Mouse (Mus musculus): ENCODE data around the gene Oas1h. TPM values are rescaled to one million over a fixed set of nuclear protein-coding genes. Genes with fewer than 3 reads are reported as not detected.
"Not testable (repeated sequence)": the region's sequence is repeated elsewhere in the genome, so short reads cannot be mapped to it uniquely, and the experiment has no call there.

Gene Oas1h
- polyA plus RNA-seq, 1 experiment from 2014 or later = not detected

GRCm38 (mm10) chr5:120891566-120892242 is 30.5 kb downstream of the Oas1h start:
- H3K9me3 ChIP-seq (ENCODE audit: control insufficient read depth, low read length); H3K27ac ChIP-seq (ENCODE audit: low read depth, low read length); H3K36me3 ChIP-seq (ENCODE audit: control insufficient read depth, insufficient read depth, low read length); ATAC-seq (ENCODE audit: low read depth); H3K4me3 ChIP-seq (ENCODE audit: low read depth, low read length); H3K27me3 ChIP-seq (ENCODE audit: control insufficient read depth, insufficient read depth, low read length); H3K4me1 ChIP-seq (ENCODE audit: control insufficient read depth, insufficient read depth, low read length); H3K4me2 ChIP-seq (ENCODE audit: low read depth, low read length); H3K9ac ChIP-seq (replicated peaks; ENCODE audit: low read depth, low read length): not testable (repeated sequence)
- WGBS = 86% methylated on average over 2 of the region's 2 CpGs

GRCm38 (mm10) chr5:120892243-120892660 is 31.0 kb downstream of the Oas1h start:
- H3K4me2 ChIP-seq (ENCODE audit: low read depth, low read length) = no peak overlapping the region
- WGBS = 64% methylated on average over 2 of the region's 2 CpGs
- H3K9ac ChIP-seq (replicated peaks; ENCODE audit: low read depth, low read length) = no peak overlapping the region

GRCm38 (mm10) chr5:120893866-120894265 is 32.6 kb downstream of the Oas1h start:
- not testable (repeated sequence) for ATAC-seq (ENCODE audit: low read depth); H3K9ac ChIP-seq (replicated peaks; ENCODE audit: low read depth, low read length); H3K36me3 ChIP-seq (ENCODE audit: control insufficient read depth, insufficient read depth, low read length); H3K4me2 ChIP-seq (ENCODE audit: low read depth, low read length); H3K4me1 ChIP-seq (ENCODE audit: control insufficient read depth, insufficient read depth, low read length); H3K27ac ChIP-seq (ENCODE audit: low read depth, low read length); H3K4me3 ChIP-seq (ENCODE audit: low read depth, low read length); H3K9me3 ChIP-seq (ENCODE audit: control insufficient read depth, low read length); H3K27me3 ChIP-seq (ENCODE audit: control insufficient read depth, insufficient read depth, low read length)
- 91% methylated on average over 4 of the region's 4 CpGs for WGBS

More at GRCm38 (mm10) chr5:120892243-120892660, 31.0 kb downstream of the Oas1h start:
- Histone ChIP-seq H3K9me3 (ENCODE audit: control insufficient read depth, low read length) (no peaks in the 10 kb centered on the region), H3K27ac (ENCODE audit: low read depth, low read length) (no peak overlapping the region), H3K27me3 (ENCODE audit: control insufficient read depth, insufficient read depth, low read length) (no peaks in the 10 kb centered on the region), H3K36me3 (ENCODE audit: control insufficient read depth, insufficient read depth, low read length) (no peaks in the 10 kb centered on the region), H3K4me1 (ENCODE audit: control insufficient read depth, insufficient read depth, low read length) (no peaks in the 10 kb centered on the region), H3K4me3 (ENCODE audit: low read depth, low read length) (no peak overlapping the region)
- no peak for ATAC-seq (ENCODE audit: low read depth)

GRCm38 (mm10) chr5:120894692-120895091 is 33.5 kb downstream of the Oas1h start:
- H3K27me3 ChIP-seq (ENCODE audit: control insufficient read depth, insufficient read depth, low read length); H3K9ac ChIP-seq (replicated peaks; ENCODE audit: low read depth, low read length); H3K27ac ChIP-seq (ENCODE audit: low read depth, low read length); H3K4me3 ChIP-seq (ENCODE audit: low read depth, low read length); ATAC-seq (ENCODE audit: low read depth); H3K36me3 ChIP-seq (ENCODE audit: control insufficient read depth, insufficient read depth, low read length); H3K4me2 ChIP-seq (ENCODE audit: low read depth, low read length); H3K9me3 ChIP-seq (ENCODE audit: control insufficient read depth, low read length); H3K4me1 ChIP-seq (ENCODE audit: control insufficient read depth, insufficient read depth, low read length): not testable (repeated sequence)
- 77% methylated on average over 2 of the region's 2 CpGs for WGBS

GRCm38 (mm10) chr5:120895231-120895900 is 34.1 kb downstream of the Oas1h start:
- no peak overlapping the region for H3K4me2 ChIP-seq (ENCODE audit: low read depth, low read length)
- no peaks in the 10 kb centered on the region for H3K27me3 ChIP-seq (ENCODE audit: control insufficient read depth, insufficient read depth, low read length)
- H3K9me3 ChIP-seq (ENCODE audit: control insufficient read depth, low read length) = no peaks in the 10 kb centered on the region
- 85% methylated on average over 11 of the region's 11 CpGs for WGBS
- H3K27ac ChIP-seq (ENCODE audit: low read depth, low read length) = no peak overlapping the region
- H3K9ac ChIP-seq (replicated peaks; ENCODE audit: low read depth, low read length) = no peak overlapping the region
- no peaks in the 10 kb centered on the region for H3K4me1 ChIP-seq (ENCODE audit: control insufficient read depth, insufficient read depth, low read length)
- no peak for ATAC-seq (ENCODE audit: low read depth)
- no peaks in the 10 kb centered on the region for H3K36me3 ChIP-seq (ENCODE audit: control insufficient read depth, insufficient read depth, low read length)
- no peak overlapping the region for H3K4me3 ChIP-seq (ENCODE audit: low read depth, low read length)

- Histone ChIP-seq H3K9ac (replicated peaks; ENCODE audit: low read depth, low read length) (no peak overlapping the region), H3K36me3 (ENCODE audit: control insufficient read depth, insufficient read depth, low read length) (no peaks in the 10 kb centered on the region), H3K4me1 (ENCODE audit: control insufficient read depth, insufficient read depth, low read length) (no peaks in the 10 kb centered on the region), H3K27ac (ENCODE audit: low read depth, low read length) (no peak overlapping the region), H3K4me3 (ENCODE audit: low read depth, low read length) (no peak overlapping the region), H3K27me3 (ENCODE audit: control insufficient read depth, insufficient read depth, low read length) (no peaks in the 10 kb centered on the region), H3K9me3 (ENCODE audit: control insufficient read depth, low read length) (no peaks in the 10 kb centered on the region), H3K4me2 (ENCODE audit: low read depth, low read length) (no peak overlapping the region)
- ATAC-seq (ENCODE audit: low read depth) = no peak
- WGBS = 85% methylated on average over 6 of the region's 6 CpGs
Measured at GRCm38 (mm10) chr5:120898307-120898706, 37.1 kb downstream of the Oas1h start.

- ATAC-seq (ENCODE audit: low read depth) = no peak
- Histone ChIP-seq H3K4me2 (ENCODE audit: low read depth, low read length) (no peak overlapping the region), H3K9me3 (ENCODE audit: control insufficient read depth, low read length) (no peaks in the 10 kb centered on the region), H3K4me3 (ENCODE audit: low read depth, low read length) (no peak overlapping the region), H3K27me3 (ENCODE audit: control insufficient read depth, insufficient read depth, low read length) (no peaks in the 10 kb centered on the region), H3K9ac (replicated peaks; ENCODE audit: low read depth, low read length) (no peak overlapping the region), H3K36me3 (ENCODE audit: control insufficient read depth, insufficient read depth, low read length) (no peaks in the 10 kb centered on the region), H3K27ac (ENCODE audit: low read depth, low read length) (no peak overlapping the region), H3K4me1 (ENCODE audit: control insufficient read depth, insufficient read depth, low read length) (no peaks in the 10 kb centered on the region)
Measured at GRCm38 (mm10) chr5:120898726-120899125, 37.5 kb downstream of the Oas1h start.

- Histone ChIP-seq H3K27ac (ENCODE audit: low read depth, low read length) (no peak overlapping the region), H3K4me1 (ENCODE audit: control insufficient read depth, insufficient read depth, low read length) (no peaks in the 10 kb centered on the region), H3K27me3 (ENCODE audit: control insufficient read depth, insufficient read depth, low read length) (no peaks in the 10 kb centered on the region), H3K9me3 (ENCODE audit: control insufficient read depth, low read length) (no peaks in the 10 kb centered on the region), H3K4me3 (ENCODE audit: low read depth, low read length) (no peak overlapping the region), H3K36me3 (ENCODE audit: control insufficient read depth, insufficient read depth, low read length) (no peaks in the 10 kb centered on the region), H3K9ac (replicated peaks; ENCODE audit: low read depth, low read length) (no peak overlapping the region), H3K4me2 (ENCODE audit: low read depth, low read length) (no peak overlapping the region)
- no peak for ATAC-seq (ENCODE audit: low read depth)
- 60% methylated on average over 1 of the region's 1 CpGs for WGBS
Measured at GRCm38 (mm10) chr5:120900666-120901065, 39.4 kb downstream of the Oas1h start.

GRCm38 (mm10) chr5:120902056-120902455 is 40.8 kb downstream of the Oas1h start:
- WGBS = 93% methylated on average over 5 of the region's 5 CpGs
- no peak for ATAC-seq (ENCODE audit: low read depth)

More at GRCm38 (mm10) chr5:120902056-120902455, 40.8 kb downstream of the Oas1h start:
- H3K4me2 ChIP-seq (ENCODE audit: low read depth, low read length) = no peak overlapping the region
- H3K27me3 ChIP-seq (ENCODE audit: control insufficient read depth, insufficient read depth, low read length) = no peaks in the 10 kb centered on the region
- no peaks in the 10 kb centered on the region for H3K9me3 ChIP-seq (ENCODE audit: control insufficient read depth, low read length)
- no peak overlapping the region for H3K4me3 ChIP-seq (ENCODE audit: low read depth, low read length)
- no peak overlapping the region for H3K9ac ChIP-seq (replicated peaks; ENCODE audit: low read depth, low read length)
- H3K4me1 ChIP-seq (ENCODE audit: control insufficient read depth, insufficient read depth, low read length) = no peaks in the 10 kb centered on the region
- no peak overlapping the region for H3K27ac ChIP-seq (ENCODE audit: low read depth, low read length)
- no peaks in the 10 kb centered on the region for H3K36me3 ChIP-seq (ENCODE audit: control insufficient read depth, insufficient read depth, low read length)
